Mouse (Mus musculus): ENCODE data around the gene Nfib. TPM values are rescaled to one million over a fixed set of nuclear protein-coding genes. Genes with fewer than 3 reads are reported as not detected.

Gene Nfib
- polyA plus RNA-seq, 2 experiments from 2014 or later = 0.20 TPM; not detected in 1

DNA sequence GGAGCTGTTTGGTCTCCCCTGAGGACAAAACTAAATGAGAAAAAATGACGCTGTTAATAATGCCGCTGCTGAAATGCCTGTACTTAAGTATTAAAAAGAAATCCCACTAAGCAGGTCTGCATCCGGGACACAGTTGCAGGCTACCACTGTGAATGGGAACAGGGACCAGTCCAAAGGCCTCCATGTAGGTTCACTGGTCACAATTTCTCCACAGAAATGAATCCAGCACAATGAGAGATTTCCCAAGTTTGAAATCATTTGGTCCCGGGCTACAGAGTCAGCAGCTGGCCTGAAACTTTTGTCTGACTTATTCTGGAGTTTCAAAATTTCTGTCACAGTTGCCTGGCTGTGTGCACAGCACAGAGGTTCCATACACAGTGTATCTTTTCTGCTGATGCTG is 195.8 kb downstream of the Nfib start:
- no peak for ATAC-seq

DNA sequence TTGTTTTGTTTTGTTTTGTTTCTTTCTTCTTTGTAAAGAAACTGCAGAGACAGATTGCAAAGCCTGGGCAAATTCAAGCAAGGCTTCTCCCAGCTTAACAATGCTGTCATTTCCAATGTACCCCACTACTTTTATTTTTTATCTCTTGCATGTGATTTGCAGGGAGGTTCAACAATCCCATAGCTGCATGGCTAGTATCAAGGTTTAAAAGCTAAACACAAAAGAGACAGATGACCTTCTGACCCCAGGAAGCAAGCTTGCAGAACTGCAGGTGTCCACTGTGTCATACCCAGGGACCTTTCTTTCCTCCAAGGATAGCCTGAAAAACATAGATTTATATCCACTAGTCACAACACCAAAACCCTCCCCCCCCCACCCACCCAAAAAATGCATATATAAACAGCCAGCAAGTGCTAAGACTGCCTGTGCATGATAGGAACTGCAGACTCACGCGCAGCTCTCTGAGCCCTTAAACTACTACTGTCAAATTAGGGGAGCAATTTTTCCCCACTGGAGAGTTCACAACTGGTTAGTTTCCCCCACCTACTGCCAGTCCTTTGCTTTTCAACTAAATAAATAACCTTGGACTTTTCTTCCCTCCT is 196.3 kb downstream of the Nfib start:
- no peak for ATAC-seq

DNA sequence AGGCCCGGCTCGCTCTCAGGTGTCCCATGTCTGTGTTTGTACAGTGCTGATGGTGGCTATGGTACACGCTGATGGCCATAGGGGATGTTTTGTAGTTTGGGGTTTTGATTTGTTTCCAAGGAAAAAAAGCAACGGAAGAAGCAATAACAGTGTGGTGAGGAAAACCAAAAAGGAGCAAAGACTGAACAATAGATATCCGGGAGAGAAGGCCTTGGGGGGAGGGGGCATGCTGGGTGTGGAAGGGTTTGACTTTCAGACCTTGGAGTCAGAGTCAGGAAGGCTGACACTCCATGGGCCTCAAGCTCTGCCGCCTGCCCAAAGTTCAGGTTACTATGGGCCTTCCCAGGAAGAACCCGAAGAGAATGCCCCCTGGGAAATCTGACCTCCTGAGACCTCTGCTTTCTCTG is 197.3 kb downstream of the Nfib start:
- ATAC-seq = no peak

DNA sequence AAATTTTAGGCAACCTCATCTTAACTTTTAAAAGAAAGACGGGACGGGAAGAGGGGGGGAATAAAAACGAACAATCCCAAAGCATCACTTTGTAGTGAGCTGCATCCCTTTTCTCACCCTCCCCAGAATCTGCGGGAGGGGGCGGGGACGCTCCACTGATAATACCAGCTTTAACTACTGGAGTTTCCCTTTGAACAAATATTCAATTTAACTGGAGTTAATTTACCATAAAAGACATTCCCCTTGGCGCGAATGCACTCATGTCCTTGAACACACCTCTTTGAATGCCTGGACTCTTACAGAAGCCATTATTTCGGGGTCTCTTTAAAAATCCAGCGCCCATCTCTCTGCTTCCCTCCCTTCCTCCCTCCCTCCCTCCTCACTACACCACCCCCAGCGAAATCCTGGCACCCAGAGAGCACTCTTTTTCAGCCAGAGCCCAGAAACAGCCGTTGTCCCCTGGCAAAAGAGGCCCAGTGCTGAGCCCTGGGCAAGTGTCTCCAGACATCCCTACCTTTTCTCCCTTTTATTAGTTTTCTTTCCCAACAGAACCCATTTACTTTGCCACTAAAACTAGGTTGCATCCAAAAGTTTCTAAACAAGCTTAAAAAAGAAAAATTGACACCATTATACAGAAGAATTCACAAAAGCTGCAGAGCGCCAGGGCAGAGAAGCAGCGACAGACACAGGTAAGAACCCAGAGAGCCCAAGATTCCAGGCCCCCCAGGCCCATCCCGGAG is 197.8 kb downstream of the Nfib start:
- no peak for ATAC-seq

DNA sequence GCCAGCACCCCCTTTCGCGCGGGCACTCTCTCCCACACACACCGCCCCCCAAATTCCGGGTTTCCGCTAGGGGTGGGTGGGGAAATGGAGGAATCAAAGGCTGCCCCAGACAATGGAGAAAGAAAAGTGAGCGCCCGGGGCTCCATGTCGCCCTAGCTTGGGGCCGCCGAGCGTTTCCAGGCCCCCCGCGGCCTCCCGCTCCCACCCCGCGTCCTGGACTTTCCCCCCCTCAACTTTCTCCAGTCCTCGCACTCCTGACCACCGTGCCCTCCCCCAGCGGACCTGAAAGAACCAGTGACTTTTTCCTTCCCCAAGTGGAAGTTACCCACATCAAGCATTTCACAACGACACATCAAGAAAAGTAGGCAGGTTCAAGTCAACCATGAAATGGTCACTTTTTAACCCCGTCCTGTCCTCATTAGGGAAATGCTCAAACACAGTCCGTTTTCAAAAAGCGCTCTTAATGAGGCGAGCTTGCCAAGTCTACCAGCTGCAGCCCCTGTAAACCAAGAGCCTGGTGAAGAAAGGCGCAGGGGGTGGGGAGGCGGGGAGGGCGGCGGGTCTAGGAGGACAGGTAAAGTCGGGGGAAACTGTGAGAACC is 198.7 kb downstream of the Nfib start:
- ATAC-seq = no peak

DNA sequence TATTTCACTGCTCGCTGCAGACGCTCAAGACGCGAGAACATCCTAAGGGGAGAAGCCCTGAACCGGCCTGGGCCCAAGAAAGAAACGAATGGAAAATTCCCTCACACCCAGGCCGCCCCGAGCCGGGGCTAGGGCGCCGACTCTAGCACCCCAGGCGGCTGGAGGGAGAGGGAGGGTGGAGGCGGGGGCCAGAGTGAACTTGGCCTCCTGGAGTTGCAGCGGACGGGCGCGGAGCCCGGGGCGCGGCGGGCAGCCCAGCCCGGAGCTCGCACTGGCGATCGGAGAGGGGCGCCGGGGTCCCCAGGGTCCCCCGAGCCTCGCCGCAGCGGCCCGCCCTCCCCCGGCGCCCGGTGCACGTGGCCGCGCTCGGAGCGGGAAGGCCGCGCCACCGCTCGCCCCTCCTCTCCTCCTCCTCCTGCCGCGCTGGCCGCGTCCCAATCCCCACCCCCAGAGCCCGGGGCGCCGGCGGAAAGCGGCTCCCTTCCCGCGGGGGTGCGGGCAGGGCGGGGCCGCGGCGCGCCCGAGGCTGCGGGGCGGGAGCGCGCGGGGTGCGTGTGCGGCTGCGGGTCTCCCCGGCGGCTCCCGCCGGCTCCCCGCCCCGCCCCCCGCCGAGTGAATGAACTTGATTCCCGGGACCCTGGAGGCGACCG is 199.3 kb downstream of the Nfib start:
- ATAC-seq = no peak

DNA sequence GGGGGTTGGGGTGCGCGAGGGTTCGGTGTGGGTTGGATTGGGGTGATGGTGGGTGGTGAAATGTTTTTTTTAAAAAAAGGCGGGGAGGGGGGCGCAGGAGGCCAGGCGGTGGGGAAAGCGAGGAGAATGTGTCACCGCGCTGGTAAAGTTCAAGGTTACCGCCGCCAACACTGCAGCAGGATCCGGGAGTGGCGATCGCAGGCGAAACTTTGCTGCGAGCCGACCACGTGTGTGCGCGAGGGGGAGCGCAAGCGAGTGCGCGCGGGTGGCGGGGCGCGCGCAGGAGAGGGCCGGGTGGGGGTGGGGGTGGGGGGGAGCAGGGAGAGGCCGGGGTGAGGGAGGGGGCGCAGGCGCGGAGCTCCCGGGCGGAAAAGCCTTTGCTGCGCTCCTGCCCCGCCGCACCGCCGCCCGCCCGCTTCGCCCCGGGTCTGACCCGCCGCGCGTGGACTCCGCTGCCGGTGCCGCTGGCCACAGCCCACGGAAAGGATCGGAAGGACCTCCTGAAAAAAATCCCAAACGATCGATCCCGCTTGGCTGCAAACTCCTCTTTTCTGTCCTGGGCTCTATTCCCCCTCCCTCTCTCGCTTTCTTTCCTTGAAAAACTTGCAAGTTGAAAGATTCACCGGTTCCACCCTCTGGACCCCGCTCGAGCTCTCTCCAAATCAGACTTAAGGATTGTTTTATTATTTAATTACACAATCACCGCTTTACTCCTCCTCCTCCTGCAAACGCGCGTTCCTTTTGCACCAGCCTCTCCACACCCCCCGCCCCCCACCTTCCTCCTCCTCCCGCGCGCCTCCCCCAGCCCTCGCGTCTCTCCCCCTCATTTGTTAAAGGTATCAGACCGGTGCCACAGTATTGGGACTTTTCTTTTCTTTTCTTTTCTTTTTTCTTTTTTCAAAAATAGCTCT is 200.2 kb downstream of the Nfib start:
- no peak for ATAC-seq

DNA sequence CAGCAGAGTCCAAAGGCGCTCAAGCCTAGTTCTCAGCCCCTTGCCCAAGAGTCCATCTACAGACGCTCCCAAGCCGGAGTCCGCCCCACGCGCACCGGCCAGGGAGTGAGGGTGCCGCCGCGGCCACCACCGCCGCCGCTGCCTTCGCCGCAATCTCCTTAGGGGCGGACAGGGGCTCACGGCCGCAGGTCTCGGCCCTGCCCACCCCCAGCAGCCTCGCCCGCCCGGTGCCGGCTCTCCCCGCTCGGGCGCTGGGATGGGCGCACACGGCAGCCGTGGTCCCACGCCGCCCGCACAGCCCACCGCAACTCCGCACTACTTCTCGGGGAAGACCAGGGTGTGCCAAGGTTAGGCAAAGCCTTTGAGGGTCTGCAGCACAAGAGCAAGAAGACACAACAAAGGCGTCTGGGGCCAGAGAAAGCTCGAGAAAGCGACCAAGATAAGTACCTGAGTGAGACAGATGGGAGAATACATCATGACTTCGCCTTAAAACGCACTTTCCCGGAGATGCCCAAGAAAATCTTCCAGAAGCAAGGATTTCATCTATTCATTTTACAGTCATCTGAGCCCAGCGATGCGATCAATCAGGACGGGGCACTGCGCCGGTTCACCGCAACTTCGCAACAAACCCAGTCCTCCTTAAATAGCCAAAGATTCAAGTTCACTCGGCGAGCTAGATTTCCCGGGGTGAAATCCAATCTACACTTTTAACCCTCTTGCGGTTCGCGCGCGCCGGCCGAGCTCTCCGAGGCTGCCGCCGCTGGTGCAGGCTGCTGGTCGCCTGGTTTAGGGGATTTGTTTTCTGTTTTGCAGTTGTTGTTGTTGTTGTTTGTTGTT is 201.0 kb downstream of the Nfib start:
- ATAC-seq = no peak

DNA sequence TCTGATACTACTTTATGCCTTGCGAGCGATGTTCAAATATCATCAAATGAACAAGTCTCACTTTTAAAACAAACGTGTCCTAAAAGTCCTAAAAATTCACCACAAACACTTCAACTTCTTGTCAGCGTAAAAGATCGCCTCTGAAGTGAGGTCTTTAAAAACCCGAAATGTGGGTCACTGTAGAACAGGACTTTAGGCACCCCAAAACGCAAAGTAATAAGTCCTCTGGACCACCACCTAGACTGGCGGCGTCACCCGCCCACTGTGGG is 201.6 kb downstream of the Nfib start:
- ATAC-seq = no peak

DNA sequence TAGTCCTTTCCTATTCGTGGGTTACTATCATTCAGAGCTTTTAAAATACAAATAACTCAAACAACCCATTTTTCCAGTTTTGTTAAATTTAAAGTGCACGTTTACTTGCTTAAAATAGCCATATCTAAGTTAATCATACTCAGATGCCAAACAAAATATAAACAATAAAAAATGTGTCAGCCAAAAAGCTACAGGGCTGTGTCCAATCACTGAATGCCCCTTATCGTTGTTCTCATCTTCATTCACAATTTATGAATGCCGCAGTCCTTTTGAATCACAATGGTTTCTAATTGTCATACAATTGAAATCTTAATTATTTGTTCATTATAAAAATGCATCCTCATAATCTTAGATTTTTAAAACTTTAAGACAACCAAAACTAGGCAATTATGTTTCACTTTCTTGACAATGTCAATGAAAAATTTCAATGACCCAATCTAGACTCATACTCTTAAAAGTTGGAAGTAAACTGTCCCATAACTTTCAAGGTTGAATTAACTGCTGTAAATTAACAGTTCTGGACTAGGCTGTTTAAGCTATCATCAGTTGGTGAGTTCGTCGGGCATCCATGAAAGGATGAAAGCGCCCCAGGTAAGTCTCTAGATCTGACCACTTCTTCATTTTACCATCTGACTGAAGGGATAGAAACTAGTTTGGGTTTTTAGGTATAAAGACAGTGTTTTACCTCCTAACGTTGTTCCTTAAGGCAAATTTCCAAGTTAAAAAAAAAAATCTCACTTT is 202.1 kb downstream of the Nfib start:
- ATAC-seq = no peak

DNA sequence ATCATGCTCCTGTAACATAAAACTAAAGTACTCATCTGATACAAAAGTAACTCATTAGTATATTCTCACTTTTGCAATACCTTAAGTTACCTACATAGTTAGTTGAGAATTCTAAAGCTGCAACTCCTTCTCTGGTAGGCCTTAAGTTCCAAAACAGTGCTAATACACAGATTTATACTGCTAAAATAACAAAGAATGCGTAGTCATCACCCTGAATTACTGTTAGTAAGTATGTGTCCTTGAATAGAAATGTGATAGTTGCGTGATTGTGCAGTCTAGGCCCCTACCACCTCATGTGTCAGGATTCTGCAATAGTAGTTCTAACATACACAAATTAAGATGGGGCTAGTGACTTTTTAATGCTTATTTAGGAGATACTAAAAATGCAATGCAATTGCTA is 202.9 kb downstream of the Nfib start:
- no peak for ATAC-seq

DNA sequence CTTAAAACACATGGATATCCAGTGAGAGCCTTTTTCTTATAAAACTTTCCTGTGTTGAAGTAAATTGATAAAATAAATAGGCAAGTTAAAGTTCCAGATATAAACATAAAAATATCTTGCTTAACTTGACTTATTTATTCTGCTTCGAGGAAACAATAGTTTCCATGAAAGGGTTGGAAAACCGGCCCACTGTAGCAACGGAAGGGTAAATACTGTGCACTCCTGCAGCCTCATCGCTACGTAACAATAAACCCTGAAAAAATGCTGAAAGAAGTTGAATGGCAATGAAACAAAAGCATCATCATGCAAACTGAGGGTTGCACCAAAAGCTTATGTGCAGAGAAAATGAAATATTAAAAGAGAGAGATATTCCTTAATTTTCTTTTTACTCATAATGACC is 203.5 kb downstream of the Nfib start:
- ATAC-seq = no peak

DNA sequence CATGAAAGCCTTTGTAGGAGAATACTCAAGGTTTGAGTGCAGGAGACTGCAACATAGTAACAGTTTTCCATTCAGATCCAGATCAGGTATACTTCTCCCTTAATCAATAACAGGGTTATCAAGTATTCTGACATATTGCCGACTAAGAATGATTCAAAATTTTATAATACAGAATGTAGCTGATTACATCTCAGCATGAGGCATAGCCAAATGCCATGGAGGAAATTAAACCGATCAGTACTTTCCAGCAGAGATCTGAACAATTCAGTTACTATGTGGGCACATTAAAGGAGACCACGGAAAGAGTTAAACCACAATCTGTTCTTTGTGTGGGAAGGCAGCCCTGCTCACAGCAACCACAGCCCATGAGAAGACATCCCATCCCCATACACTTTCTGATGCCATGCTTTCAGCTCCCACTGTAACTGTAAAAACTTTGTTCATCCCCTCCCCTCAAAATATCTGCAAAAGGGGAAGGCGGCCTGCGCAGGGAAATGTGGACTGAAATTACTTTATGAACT is 204.9 kb downstream of the Nfib start:
- ATAC-seq = no peak

DNA sequence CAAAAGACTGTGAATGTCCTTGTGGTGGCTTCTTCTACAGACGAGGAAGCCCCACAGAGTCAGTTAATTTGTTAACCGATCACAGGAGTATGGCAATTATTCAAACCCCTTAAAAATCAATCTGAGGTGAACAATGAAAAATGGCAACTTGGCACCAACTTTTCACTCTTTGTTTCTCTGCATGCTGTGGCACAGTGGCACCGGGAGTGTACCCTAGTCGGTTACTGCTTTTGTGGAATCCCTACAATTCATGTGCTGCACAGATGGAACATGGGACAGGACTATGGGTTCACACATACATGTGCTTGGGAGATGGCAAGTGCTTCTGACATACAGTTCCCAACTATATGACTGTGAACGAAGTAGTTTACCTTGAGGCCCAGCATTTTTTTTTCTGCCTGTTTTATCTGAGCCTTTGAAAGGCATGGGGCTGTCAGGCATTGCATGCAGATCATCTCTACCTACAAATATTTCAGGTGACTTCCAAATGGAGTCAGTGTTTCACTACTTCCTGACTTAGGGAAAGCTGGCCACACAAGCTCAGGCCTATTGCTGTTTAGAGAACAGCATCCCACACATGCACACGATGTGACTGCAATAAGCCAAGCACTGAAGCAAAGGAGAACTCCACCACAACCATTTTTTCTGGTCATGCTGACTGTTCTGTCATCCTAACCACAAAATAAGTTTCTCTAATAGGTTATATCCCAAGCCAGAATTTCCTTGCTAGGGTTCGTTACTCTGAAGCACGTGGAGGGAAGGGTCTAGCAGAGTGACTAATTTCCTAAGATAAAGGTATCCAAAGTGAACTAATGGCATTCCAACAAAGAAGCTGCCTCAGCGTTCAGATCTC is 205.6 kb downstream of the Nfib start:
- no peak for ATAC-seq

DNA sequence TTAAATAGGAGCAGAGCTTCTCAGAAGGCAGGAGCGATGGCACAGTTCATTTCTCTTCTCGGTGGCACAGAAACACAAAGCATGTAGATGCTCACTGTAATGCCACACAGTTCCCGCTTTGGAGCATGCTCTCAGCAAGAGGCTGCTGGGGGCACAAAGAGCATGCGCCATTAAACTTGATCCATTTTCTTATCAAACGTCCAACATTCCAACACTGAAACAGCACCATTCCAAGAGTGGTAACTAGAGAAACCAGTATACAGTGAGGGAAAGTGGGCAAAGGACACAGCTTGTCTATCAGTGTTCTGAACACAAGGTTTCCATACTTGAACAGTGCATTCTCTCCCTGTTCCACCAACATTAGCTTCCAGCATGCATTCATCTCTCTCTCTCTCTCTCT is 206.3 kb downstream of the Nfib start:
- ATAC-seq = no peak

DNA sequence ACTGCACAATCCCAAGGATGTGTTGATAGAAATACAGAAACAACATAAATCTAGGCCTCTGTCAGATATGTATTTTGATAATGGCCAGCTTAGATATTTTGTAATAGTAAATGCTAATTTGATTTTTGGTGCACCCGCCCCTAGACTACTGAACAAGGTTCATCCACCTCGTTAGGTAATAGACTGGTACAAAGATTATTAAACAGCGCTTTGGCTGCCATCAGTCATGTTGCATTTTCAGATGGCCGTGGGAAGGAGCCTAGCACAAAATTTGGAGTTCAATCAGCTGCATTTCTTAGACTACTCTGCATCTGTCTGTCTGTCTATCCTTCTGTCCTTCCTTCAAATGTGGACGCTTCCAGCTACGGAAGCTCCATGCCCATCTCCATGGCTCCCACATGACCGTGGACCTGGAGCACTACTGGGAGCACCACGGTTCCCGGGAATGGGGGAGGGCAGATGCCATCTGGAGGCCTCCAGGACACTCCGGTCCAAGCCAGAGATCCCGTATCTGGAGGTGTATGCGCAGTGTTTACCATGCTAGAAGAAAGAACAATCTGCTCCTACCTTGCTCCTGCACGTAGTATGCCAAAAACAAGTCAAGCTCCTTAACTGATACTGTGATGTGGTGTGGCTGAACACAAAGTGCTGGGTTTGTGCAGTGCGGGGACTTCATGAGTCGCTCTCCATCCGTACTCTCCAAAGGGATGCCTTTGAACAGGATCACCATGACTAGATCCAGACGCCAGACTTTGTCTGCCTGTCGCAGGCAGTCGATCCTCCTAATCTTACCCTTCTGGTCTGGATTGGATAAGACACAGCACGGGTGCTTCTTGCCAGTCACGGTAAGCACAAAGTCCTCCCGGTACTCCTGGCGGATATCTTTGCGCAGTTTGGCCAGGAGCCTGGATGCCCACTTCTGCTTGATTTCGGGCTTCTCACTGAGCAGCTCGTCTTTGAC is 207.6 kb downstream of the Nfib start:
- ATAC-seq = no peak

DNA sequence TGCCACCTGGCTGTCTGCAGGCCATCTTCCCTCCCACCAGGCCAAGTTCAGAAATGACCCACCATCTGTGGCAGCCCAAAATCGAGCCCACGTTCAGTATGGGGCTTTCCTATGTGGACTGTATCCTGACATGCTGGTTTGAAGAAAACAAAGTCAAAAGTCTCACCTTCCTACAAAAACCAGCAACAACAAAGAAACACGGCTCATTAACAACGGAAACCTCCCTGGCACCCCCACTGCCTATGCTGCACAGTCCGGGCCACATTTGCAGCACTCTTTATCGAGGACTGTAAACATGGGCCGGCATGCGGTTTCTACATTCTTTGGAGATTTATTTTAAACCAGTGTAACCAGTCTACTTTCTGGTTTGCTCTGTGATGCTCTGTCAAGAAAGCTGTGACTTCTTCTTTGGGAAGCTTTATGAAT is 208.4 kb downstream of the Nfib start:
- ATAC-seq = no peak

DNA sequence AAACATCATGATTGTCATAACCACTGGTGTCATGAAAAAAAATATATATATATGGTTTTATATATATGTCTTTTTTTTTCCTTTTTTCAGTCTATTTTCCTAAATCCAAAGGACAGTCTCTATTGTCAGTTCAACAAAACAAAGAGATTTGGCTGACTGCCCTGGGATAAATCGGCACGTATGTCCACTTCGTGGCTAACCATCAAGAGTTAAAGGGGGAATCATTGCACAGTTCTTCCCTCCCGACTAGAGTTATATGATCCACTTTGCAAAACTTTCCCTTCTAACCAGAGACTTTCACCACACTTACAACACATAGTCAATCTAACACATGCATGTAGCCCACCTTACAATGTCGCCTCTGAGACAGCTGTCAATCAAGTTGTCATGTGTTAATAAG is 209.2 kb downstream of the Nfib start:
- no peak for ATAC-seq

DNA sequence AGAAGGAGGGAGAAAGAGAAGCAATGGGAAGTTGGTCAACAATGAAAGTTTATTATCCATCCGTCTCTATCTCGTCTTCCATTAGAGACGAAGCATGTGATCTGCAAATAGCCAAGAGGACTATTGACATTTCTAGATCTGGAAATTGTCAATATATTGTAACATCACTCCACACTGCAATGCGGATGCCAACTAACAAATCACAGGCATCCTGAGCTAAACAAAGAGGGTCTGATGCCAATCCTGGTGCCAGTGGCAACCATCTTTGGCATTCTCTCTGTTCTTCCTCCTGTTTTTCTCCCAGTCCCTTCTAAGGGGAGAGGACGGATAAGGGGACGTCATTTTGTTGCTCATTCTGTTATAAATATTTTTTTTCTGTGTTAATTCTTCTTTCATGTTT is 209.9 kb downstream of the Nfib start:
- no peak for ATAC-seq
